Mouse (Mus musculus) heart, adult 18-20 months (tissue): ENCODE results near the gene Tmem200c. TPM values are rescaled to one million over a fixed set of nuclear protein-coding genes. Genes with fewer than 3 reads are reported as not detected.

Source experiments
- total RNA-seq, 2 experiments: library from RNA; stranded (reverse); gene quantifications; 2 replicates each; pipeline ENCODE4 v1.2.3; 2021

Tmem200c gene
- total RNA-seq, 2 experiments from 2014 or later = 0.07 TPM; not detected in 1

Other genes starting within 250 kb of the Tmem200c start
- gene Epb41l3, start 249.1 kb downstream of the Tmem200c start, total RNA-seq = 10 to 100 TPM; 15.0 to 16.2 TPM